Mouse (Mus musculus) C2C12 (cell line): ENCODE data around the gene Rftn1.

Experiments
- CEBPB ChIP-seq: IDR thresholded peaks from one replicate; pipeline ENCODE4 v1.6.1; 2011; ENCODE audit warnings: low read depth, mild to moderate bottlenecking, control low read depth, moderate library complexity
- CTCF ChIP-seq: IDR thresholded peaks from one replicate; pipeline ENCODE4 v1.5.1; 2011; ENCODE audit not compliant: control insufficient read depth, insufficient read depth, insufficient read length
- FOSL1 ChIP-seq: IDR thresholded peaks from one replicate; pipeline ENCODE4 v1.8.0; 2011; ENCODE audit warnings: mild to moderate bottlenecking, low read length; ENCODE audit not compliant: poor library complexity, insufficient read depth, severe bottlenecking
- MAX ChIP-seq: IDR thresholded peaks from one replicate; pipeline ENCODE4 v1.6.1; 2011; ENCODE audit warnings: mild to moderate bottlenecking, control low read depth
- MYOD1 ChIP-seq: IDR thresholded peaks from one replicate; pipeline ENCODE4 v1.6.1; 2011; ENCODE audit warnings: low read depth; ENCODE audit not compliant: control insufficient read depth, insufficient read length
- MYOG ChIP-seq: IDR thresholded peaks from one replicate; pipeline ENCODE4 v1.6.1; 2011; ENCODE audit not compliant: control insufficient read depth, insufficient read length; ENCODE audit errors: extremely low read depth
- USF1 ChIP-seq: IDR thresholded peaks from one replicate; pipeline ENCODE4 v1.6.1; 2011; ENCODE audit warnings: low read depth, mild to moderate bottlenecking, control low read depth, moderate library complexity

DNA sequence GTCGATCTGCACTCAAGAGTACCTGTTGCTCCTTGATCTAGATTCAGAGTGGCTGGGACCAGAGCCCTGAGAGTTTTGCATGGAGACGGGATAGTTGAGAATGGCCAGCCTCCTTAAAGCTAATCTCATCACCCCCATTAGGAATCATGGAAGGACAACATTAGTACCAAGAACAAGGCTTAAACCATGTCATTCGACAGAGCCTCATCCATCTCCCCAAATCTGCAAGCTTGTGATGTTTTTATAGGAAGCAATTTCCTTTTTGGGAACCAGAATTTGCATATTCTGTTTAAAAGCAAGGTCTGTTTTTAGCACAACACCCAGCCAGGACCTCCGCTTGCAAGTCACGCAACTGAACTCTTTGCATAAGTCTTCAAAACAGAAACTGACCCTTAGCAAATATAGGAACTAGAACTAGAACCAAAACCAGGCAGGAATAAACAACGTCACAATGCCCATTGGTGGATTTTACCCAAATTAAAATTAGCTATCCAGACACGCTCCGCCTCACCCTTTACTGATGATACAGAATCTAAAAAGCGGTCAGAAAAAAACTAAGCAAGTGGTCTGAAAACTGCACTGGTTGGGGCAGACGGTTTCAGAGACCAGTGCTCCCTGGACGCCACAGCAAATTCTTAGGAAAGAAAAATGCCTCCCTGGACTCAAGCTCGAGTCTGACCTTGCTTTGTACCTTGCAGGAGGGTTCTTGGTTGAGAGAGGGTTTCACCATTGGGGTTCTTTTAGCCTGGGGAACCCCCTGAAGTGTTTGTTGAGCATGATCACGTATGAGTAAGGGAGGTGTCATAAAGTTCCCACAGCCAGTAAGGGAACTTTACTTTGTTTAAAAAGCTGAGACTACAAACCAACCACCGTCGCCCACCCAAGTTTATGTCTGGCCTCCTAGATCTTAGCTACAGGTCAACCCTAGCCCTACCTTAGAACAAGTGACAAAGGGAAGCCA lies 33.0 kb downstream of the Rftn1 start:
- TF ChIP-seq MAX (no peak), CTCF (no peak), USF1 (no peak), CEBPB (no peak), MYOG (no peak), MYOD1 (no peak), FOSL1 (no peak)
